Mouse (Mus musculus) heart, embryonic 15.5 days (tissue): Measurements from ENCODE around the gene Nfyc. TPM values are rescaled to one million over a fixed set of nuclear protein-coding genes. Genes with fewer than 3 reads are reported as not detected.

Source experiments
- ATAC-seq: fragments of 200-750 bp; cut with Nextera tagmentation; replicated peaks from 2 replicates; pipeline ENCODE4 v1.8.0; 2017; ENCODE audit warnings: low read depth, moderate TSS enrichment; ENCODE audit not compliant: insufficient number of reproducible peaks, insufficient read depth, low FRiP score
- H3K27ac ChIP-seq: fragments of 300-500 bp; sonication (generic); 2 replicates; pipeline ENCODE4 v1.5.1; 2015; ENCODE audit warnings: mild to moderate bottlenecking, inconsistent platforms
- H3K27me3 ChIP-seq: fragments of 300-500 bp; sonication (generic); 2 replicates; pipeline ENCODE4 v1.6.1; 2015; ENCODE audit warnings: inconsistent platforms
- H3K36me3 ChIP-seq: fragments of 300-500 bp; sonication (generic); 2 replicates; pipeline ENCODE4 v1.6.1; 2015; ENCODE audit warnings: mild to moderate bottlenecking, inconsistent platforms
- H3K4me1 ChIP-seq: fragments of 300-500 bp; sonication (generic); replicated peaks from 2 replicates; pipeline ENCODE4 v1.6.1; 2015; ENCODE audit warnings: inconsistent platforms
- H3K4me2 ChIP-seq: fragments of 300-500 bp; sonication (generic); 2 replicates; pipeline ENCODE4 v1.6.1; 2015; ENCODE audit warnings: inconsistent platforms, mild to moderate bottlenecking, moderate library complexity
- H3K4me3 ChIP-seq: fragments of 300-500 bp; sonication (generic); 2 replicates; pipeline ENCODE4 v1.5.1; 2015; ENCODE audit warnings: mild to moderate bottlenecking, inconsistent platforms
- H3K9ac ChIP-seq: fragments of 300-500 bp; sonication (generic); 2 replicates; pipeline ENCODE4 v1.6.1; 2015; ENCODE audit warnings: mild to moderate bottlenecking, inconsistent platforms
- H3K9me3 ChIP-seq: fragments of 300-500 bp; sonication (generic); replicated peaks from 2 replicates; pipeline ENCODE4 v1.6.1; 2016; ENCODE audit warnings: inconsistent platforms
- WGBS: fragments of 180-500 bp; shearing (Covaris S2); methylation state at CpG from one replicate; pipeline ENCODE4 v1.1.7; 2015; ENCODE audit warnings: mixed read lengths; 5-methylcytosine and 5-hydroxymethylcytosine counted together
- polyA plus RNA-seq: library from polyadenylated mRNA; unstranded; fragments of >200 nt; fragmentation: Nextera tagmentation; extraction: Ambion mirVana; gene quantifications from 2 replicates; pipeline ENCODE4 v1.2.1, GENCODE M21; 2015

Nfyc gene
- polyA plus RNA-seq, 1 experiment from 2014 or later, result 87.5 TPM

- H3K4me2 ChIP-seq, result no peak overlapping the region
- no peaks in the 10 kb centered on the region for H3K36me3 ChIP-seq
- peaks cover 66% of the 10 kb centered on the region for H3K27me3 ChIP-seq
- H3K27ac ChIP-seq, result no peak overlapping the region
- H3K4me1 ChIP-seq, result peaks cover 27% of the 10 kb centered on the region
- H3K9ac ChIP-seq, result no peak overlapping the region
- no peaks in the 10 kb centered on the region for H3K9me3 ChIP-seq
- no peak for ATAC-seq
- no peak overlapping the region for H3K4me3 ChIP-seq
- WGBS, result 42% methylated on average over 2 of the region's 2 CpGs
Observed at GRCm38 (mm10) chr4:120749601-120750000, 81.8 kb downstream of the Nfyc start.

- WGBS, result 6% methylated on average over 42 of the region's 42 CpGs
- peak within 1 kb of the TSS; percentile 72 for H3K4me3 ChIP-seq
- no peaks in the 10 kb centered on the region for H3K36me3 ChIP-seq
- peaks cover 73% of the 10 kb centered on the region for H3K27me3 ChIP-seq
- peak within 1 kb of the TSS; percentile 54 for H3K9ac ChIP-seq
- no peaks in the 10 kb centered on the region for H3K9me3 ChIP-seq
- no peak for ATAC-seq
- H3K4me1 ChIP-seq, result peaks cover 27% of the 10 kb centered on the region
- peak within 1 kb of the TSS; percentile 100 for H3K4me2 ChIP-seq
- no peak within 1 kb of the TSS for H3K27ac ChIP-seq
Observed at GRCm38 (mm10) chr4:120747941-120748866, 83.2 kb downstream of the Nfyc start, which contains the start of gene Kcnq4. Gene Kcnq4, minus strand, starts transcription at chr4:120748612.

- peaks cover 82% of the 10 kb centered on the region for H3K27me3 ChIP-seq
- H3K4me1 ChIP-seq, result peaks cover 27% of the 10 kb centered on the region
- peak overlapping the region; percentile 100 for H3K4me2 ChIP-seq
- H3K36me3 ChIP-seq, result no peaks in the 10 kb centered on the region
- H3K4me3 ChIP-seq, result peak overlapping the region; percentile 72
- ATAC-seq, result peak; percentile 16; the same call in 1 of the 2 replicates
- no peaks in the 10 kb centered on the region for H3K9me3 ChIP-seq
- WGBS, result under 1% methylated on average over 56 of the region's 75 CpGs
- peak overlapping the region; percentile 54 for H3K9ac ChIP-seq
- H3K27ac ChIP-seq, result no peak overlapping the region
Observed at GRCm38 (mm10) chr4:120747243-120747792, 84.1 kb downstream of the Nfyc start.

GRCm38 (mm10) chr4:120746552-120747150 lies 84.7 kb downstream of the Nfyc start:
- no peaks in the 10 kb centered on the region for H3K36me3 ChIP-seq
- peak overlapping the region; percentile 54 for H3K9ac ChIP-seq
- H3K9me3 ChIP-seq, result no peaks in the 10 kb centered on the region
- H3K27me3 ChIP-seq, result peaks cover 83% of the 10 kb centered on the region
- peak; percentile 40; the same call in 1 of the 2 replicates for ATAC-seq
- H3K27ac ChIP-seq, result no peak overlapping the region
- peak overlapping the region; percentile 72 for H3K4me3 ChIP-seq
- WGBS, result 6% methylated on average over 51 of the region's 53 CpGs
- H3K4me2 ChIP-seq, result peak overlapping the region; percentile 100
- peaks cover 27% of the 10 kb centered on the region for H3K4me1 ChIP-seq

GRCm38 (mm10) chr4:120745731-120746551 lies 85.4 kb downstream of the Nfyc start:
- peaks cover 27% of the 10 kb centered on the region for H3K4me1 ChIP-seq
- H3K36me3 ChIP-seq, result no peaks in the 10 kb centered on the region
- peaks cover 83% of the 10 kb centered on the region for H3K27me3 ChIP-seq
- H3K9ac ChIP-seq, result no peak overlapping the region
- WGBS, result 52% methylated on average over 10 of the region's 10 CpGs
- H3K4me2 ChIP-seq, result peak overlapping the region; percentile 100
- H3K27ac ChIP-seq, result no peak overlapping the region
- no peaks in the 10 kb centered on the region for H3K9me3 ChIP-seq
- ATAC-seq, result no peak
- peak overlapping the region; percentile 72 for H3K4me3 ChIP-seq

GRCm38 (mm10) chr4:120743636-120744035 lies 87.7 kb downstream of the Nfyc start:
- no peaks in the 10 kb centered on the region for H3K9me3 ChIP-seq
- no peak overlapping the region for H3K4me2 ChIP-seq
- H3K9ac ChIP-seq, result no peak overlapping the region
- ATAC-seq, result no peak
- no peaks in the 10 kb centered on the region for H3K36me3 ChIP-seq
- H3K4me1 ChIP-seq, result peaks cover 25% of the 10 kb centered on the region
- no peak overlapping the region for H3K27ac ChIP-seq
- H3K4me3 ChIP-seq, result no peak overlapping the region
- 72% methylated on average over 3 of the region's 3 CpGs for WGBS
- peaks cover 79% of the 10 kb centered on the region for H3K27me3 ChIP-seq

GRCm38 (mm10) chr4:120741303-120741702 lies 90.1 kb downstream of the Nfyc start:
- H3K4me3 ChIP-seq, result no peak overlapping the region
- no peaks in the 10 kb centered on the region for H3K36me3 ChIP-seq
- peaks cover 70% of the 10 kb centered on the region for H3K27me3 ChIP-seq
- 0 out of 2 replicates have a peak, but pooled peaks cover 2% of the 10 kb centered on the region for H3K4me1 ChIP-seq
- no peak overlapping the region for H3K9ac ChIP-seq
- H3K27ac ChIP-seq, result no peak overlapping the region
- H3K9me3 ChIP-seq, result no peaks in the 10 kb centered on the region
- no peak; the same call in 1 of the 2 replicates for ATAC-seq
- 65% methylated on average over 6 of the region's 6 CpGs for WGBS
- H3K4me2 ChIP-seq, result no peak overlapping the region

GRCm38 (mm10) chr4:120734012-120734622 lies 97.3 kb downstream of the Nfyc start:
- Histone ChIP-seq H3K4me3 (no peak overlapping the region), H3K9me3 (no peaks in the 10 kb centered on the region), H3K4me1 (peaks cover 25% of the 10 kb centered on the region), H3K36me3 (no peaks in the 10 kb centered on the region), H3K9ac (no peak overlapping the region), H3K4me2 (no peak overlapping the region), H3K27ac (no peak overlapping the region), H3K27me3 (peaks cover 53% of the 10 kb centered on the region)
- no peak for ATAC-seq
- WGBS, result 78% methylated on average over 5 of the region's 5 CpGs

GRCm38 (mm10) chr4:120732737-120733136 lies 98.6 kb downstream of the Nfyc start:
- H3K4me1 ChIP-seq, result peaks cover 28% of the 10 kb centered on the region
- H3K9ac ChIP-seq, result no peak overlapping the region
- no peaks in the 10 kb centered on the region for H3K9me3 ChIP-seq
- no peak overlapping the region for H3K4me2 ChIP-seq
- no peak overlapping the region for H3K27ac ChIP-seq
- H3K4me3 ChIP-seq, result no peak overlapping the region
- no peak for ATAC-seq
- H3K36me3 ChIP-seq, result no peaks in the 10 kb centered on the region
- WGBS, result 80% methylated on average over 6 of the region's 6 CpGs
- H3K27me3 ChIP-seq, result peaks cover 47% of the 10 kb centered on the region

- under 1% methylated on average over 40 of the region's 40 CpGs for WGBS
- Histone ChIP-seq H3K4me2 (peak overlapping the region; percentile 89), H3K4me1 (peaks cover 29% of the 10 kb centered on the region), H3K27ac (no peak overlapping the region), H3K9ac (peak overlapping the region; percentile 59), H3K9me3 (no peaks in the 10 kb centered on the region), H3K36me3 (no peaks in the 10 kb centered on the region), H3K4me3 (peak overlapping the region; percentile 57), H3K27me3 (peaks cover 39% of the 10 kb centered on the region)
- peak; percentile 81 for ATAC-seq
Observed at GRCm38 (mm10) chr4:120731030-120731644, 100.2 kb downstream of the Nfyc start.
